Mouse (Mus musculus) lung, adult 2 months (tissue): Measurements from ENCODE around the gene Tff1.

ENCODE experiments used
- CTCF ChIP-seq: fragments of 200-500 bp; IDR thresholded peaks from 2 replicates; pipeline ENCODE4 v1.5.1; 2011; ENCODE audit warnings: mild to moderate bottlenecking, low read length, control low read depth; ENCODE audit not compliant: insufficient read depth
- POLR2A ChIP-seq: fragments of 200-500 bp; IDR thresholded peaks from 2 replicates; pipeline ENCODE4 v1.6.1; 2011; ENCODE audit warnings: low read depth, mild to moderate bottlenecking, control low read depth, low read length, borderline replicate concordance; ENCODE audit errors: extremely low read depth

- TF ChIP-seq CTCF (no peak), POLR2A (no peak)
Observed at GRCm38 (mm10) chr17:31160291-31160690, 4.8 kb downstream of the Tff1 start.
